Mouse (Mus musculus) liver, embryonic 14 days (tissue): ENCODE data around the gene Map3k3. TPM values are rescaled to one million over a fixed set of nuclear protein-coding genes. Genes with fewer than 3 reads are reported as not detected.

Experiments used
- polyA plus RNA-seq: library from polyadenylated mRNA; depleted of rRNA; stranded (reverse); fragments of >200 nt; gene quantifications from 2 replicates; pipeline ENCODE4 v1.2.3, GENCODE M21; 2012; rRNA removed

Gene Map3k3
- polyA plus RNA-seq = 5.1 and 6.2 TPM in 2 replicates

DNA sequence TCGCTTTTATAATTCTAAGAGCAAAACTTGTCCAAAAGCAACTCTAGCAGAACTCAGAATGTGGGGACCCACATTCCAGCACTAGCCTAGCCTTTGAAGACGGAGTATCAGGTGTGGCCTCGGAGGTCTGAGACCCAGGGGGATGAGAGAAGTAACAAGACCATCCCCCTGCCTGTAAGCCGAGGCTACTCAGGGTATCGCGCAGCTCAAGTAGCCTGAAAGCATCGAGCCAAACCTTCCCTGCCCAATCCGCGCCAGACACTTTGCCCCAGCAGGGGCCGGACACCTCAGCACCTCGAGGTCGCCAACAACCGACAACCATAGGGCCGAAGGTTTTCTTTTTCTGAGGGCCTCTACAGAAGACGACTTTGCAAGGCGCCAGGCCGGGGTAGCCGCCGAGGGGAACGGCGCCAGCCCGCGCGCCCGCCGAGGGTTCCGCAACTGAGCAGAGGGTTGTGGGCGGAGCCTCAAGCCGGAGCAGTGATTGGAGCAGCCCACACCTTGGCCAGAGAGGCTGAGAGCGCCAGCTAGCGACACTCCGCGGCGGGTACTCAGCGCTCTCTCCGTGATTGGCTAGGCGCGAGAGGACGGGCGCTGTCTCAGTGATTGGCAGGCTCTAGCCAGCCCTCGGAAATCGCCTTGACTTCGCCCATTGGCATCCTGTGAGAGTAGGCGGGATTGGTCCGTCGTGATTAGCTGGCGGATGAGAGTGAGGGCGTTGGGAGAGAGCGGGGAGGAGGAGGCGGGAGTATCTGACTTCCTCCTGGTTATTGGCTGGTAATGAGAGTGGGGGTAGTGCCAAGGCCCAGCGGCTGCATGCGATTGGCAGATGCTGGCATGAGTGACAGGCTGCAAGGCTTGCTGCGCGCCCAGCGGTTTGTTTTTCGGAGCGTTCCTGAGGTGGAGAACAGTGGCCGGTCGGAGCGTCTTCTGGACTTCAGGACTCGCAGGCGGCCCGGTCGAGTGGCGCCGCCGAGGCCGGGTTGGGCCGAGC is at the start of gene Map3k3:
Map3k3 (plus strand) TSS at position 906 of the 994 bp plus-strand sequence.

DNA sequence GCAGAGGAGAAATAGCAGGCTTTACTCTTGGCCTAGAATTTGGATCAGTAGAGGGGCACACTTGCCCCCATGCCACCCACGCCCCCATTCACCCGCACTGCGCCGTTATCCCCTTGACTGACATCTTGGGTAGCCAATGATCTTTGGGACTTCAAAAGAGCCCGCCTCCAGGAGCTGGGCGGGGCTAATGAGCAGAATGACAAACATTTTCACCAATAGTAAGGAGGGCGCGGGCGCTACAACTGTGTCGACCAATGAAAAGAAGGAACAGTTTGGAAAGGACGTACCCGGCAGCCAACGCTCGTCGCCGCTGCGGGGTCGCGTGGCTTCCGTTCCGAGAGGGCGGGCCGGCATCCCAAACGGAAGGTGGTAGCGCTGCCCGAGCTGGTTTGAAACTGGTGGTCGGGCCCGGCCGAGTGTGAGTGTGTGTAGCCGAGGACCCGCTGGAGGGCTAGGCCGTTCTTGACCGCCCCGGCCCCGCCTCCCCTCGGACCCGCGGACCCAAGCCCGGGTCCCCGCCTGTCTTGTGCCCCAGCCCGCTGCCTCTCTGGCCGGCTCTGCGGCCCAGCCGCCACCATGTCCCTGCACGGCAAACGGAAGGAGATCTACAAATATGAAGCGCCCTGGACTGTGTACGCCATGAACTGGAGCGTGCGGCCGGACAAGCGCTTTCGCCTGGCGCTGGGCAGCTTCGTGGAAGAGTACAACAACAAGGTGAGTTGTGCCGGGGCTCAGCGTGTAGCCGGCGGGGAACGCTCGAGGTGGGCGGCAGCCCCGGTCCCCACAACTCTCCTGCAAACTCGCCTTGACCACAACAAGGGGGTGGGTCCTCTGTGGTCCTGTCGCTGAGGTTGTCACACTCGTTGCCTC is 47.6 kb upstream of the Map3k3 start, which contains the start of gene Dcaf7:
Dcaf7 (plus strand) TSS at position 325 of the 870 bp plus-strand sequence.

DNA sequence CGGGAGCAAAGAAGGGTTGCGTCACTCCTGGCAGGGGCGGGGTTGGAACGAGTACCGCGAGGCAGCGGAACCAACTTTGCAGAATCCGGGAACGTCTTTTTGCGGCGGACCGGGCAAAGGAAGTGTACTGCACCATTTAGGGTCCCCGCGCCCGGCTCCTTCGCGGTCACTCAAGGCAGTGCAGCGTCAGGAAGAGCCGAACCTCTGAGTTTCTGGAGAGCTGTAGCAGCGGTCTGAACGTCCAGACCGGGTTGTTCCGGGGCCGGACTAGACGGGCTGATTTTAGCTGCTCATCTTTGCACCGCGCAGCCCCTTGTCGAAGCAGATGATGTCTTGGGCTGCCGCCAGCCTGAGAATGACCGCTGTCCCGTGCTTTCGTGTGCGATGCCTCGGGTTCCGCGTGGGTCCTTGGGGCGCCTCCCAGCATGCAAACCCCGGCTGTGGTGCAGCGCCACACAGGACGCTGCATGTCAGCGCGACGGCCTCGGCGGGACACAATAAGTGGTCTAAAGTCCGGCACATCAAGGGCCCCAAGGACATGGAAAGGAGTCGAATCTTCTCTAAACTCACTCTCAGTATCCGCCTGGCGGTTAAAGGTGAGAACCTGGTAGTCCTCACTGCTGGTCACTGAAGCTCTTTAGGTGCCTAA is 18.4 kb upstream of the Map3k3 start, which contains the start of gene Taco1:
Taco1 (plus strand) TSS at position 139 of the 649 bp plus-strand sequence.

DNA sequence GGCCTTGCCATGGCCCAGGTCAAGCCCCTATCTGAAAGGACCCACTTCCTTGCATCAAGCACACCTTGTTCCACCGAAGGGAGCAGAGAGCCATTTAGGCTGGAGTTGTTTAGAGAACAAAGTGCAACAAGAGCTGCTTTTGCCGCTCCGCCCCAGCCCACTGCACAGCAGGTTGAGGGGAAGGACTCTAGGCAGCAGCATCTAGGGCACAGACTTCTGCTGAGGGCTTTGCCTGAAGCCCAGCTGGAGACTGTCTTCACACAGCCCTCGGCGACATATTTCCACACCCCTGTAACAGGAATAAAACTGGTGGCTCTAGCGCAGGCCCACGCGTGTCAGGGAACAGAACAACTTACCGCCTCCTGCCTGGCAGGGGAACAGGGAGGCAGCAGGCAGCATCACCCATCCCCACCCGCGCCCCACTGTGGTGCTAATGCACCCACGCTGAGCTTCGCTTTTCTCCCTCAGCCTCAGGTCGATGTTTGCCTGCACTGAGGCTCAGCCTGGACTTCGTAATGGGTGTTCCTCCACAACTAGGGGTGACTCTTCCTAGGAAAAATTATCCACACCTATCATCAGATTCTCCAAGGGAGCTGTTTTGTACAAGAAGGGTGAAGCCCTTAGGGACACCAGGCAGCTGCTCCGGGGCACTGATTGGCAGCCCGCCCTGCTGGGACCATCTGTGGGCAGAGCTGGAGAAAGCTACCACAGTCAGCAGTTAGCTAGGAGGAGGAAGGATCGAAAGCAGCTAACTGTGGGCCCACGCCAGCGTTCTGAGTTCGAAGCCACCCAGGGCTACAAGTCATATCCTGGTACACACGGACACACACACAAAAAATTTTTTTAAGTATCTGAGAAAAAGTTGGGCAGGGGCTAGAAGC is 76.7 kb downstream of the Map3k3 start, which contains the start of the genes Gm10840 and Limd2:
Gm10840 (plus strand) TSS at position 10 of the 881 bp plus-strand sequence.
Limd2 (minus strand) TSS at position 20 of the 881 bp plus-strand sequence.

DNA sequence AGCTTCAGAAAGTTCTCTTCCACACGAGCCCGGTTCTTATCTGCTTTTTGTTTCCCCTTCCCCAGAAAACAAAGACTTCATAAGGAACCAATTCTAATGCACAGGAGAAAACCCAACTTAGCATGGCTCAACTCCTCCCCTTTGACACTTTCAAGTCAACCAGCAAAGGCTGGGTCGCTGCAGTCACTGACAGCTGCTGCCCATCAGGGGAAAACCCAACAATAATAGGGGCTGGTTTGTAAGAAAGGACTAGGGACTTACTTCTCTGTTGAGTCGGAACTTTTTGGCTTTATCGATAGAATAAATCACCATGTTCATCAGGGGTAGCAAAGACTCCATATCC is 117.7 kb downstream of the Map3k3 start, which contains the start of gene Strada:
Strada (minus strand) TSS at position 46 of the 343 bp plus-strand sequence.

Other genes starting within 250 kb of the Map3k3 start
- gene Cyb561, start 131.3 kb upstream of the Map3k3 start, polyA plus RNA-seq = 0.86 and 1.1 TPM in 2 replicates
- 0.07 and 0.12 TPM in 2 replicates for gene Ace, start 116.7 kb upstream of the Map3k3 start, polyA plus RNA-seq
- not detected in 2 replicates for gene Ace3, start 89.9 kb upstream of the Map3k3 start, polyA plus RNA-seq
- gene Kcnh6, start 76.5 kb upstream of the Map3k3 start, polyA plus RNA-seq = 0.01 TPM in 2 replicates
- 15.1 and 16.7 TPM in 2 replicates for gene Dcaf7, start 47.7 kb upstream of the Map3k3 start, polyA plus RNA-seq
- gene Taco1, start 18.6 kb upstream of the Map3k3 start, polyA plus RNA-seq = 9.1 and 9.6 TPM in 2 replicates
- gene Gm10840, start 76.2 kb downstream of the Map3k3 start, polyA plus RNA-seq = not detected in 2 replicates
- gene Limd2, start 76.2 kb downstream of the Map3k3 start, polyA plus RNA-seq = 23.6 and 28.2 TPM in 2 replicates
- 8.8 and 10.2 TPM in 2 replicates for gene Strada, start 117.6 kb downstream of the Map3k3 start, polyA plus RNA-seq
- 21.0 and 21.5 TPM in 2 replicates for gene Ccdc47, start 131.7 kb downstream of the Map3k3 start, polyA plus RNA-seq
- 15.8 and 16.0 TPM in 2 replicates for gene Ddx42, start 132.3 kb downstream of the Map3k3 start, polyA plus RNA-seq
- 29.7 and 30.8 TPM in 2 replicates for gene Ftsj3, start 171.5 kb downstream of the Map3k3 start, polyA plus RNA-seq
- 120 and 129 TPM in 2 replicates for gene Psmc5, start 171.5 kb downstream of the Map3k3 start, polyA plus RNA-seq
- gene Smarcd2, start 188.4 kb downstream of the Map3k3 start, polyA plus RNA-seq = 34.1 and 35.7 TPM in 2 replicates
- gene Tcam1, start 192.1 kb downstream of the Map3k3 start, polyA plus RNA-seq = 0.15 and 0.16 TPM in 2 replicates
- gene Gh, start 217.3 kb downstream of the Map3k3 start, polyA plus RNA-seq = 0.03 TPM in 1 of 2 replicates, not detected in the other
- gene Cd79b, start 230.1 kb downstream of the Map3k3 start, polyA plus RNA-seq = 2.7 and 4.1 TPM in 2 replicates